Mouse (Mus musculus) liver, adult 2 months (tissue): Measurements from ENCODE around the gene Tapbpl.

Experiments used
- CTCF ChIP-seq: fragments of 200-500 bp; IDR thresholded peaks from 2 replicates; pipeline ENCODE4 v1.5.1; 2011; ENCODE audit warnings: low read depth, low read length, control low read depth
- POLR2A ChIP-seq: fragments of 200-500 bp; IDR thresholded peaks from 2 replicates; pipeline ENCODE4 v1.6.1; 2011; ENCODE audit warnings: low read length, control low read depth; ENCODE audit not compliant: insufficient read depth; ENCODE audit errors: extremely low read depth

GRCm38 (mm10) chr6:125186203-125186602 lies 45.5 kb downstream of the Tapbpl start:
- TF ChIP-seq POLR2A = no peak
- TF ChIP-seq CTCF = no peak
